Mouse (Mus musculus) neutrophil, adult 83 days (primary cell): ENCODE measurements around the gene Atp5c1. TPM values are rescaled to one million over a fixed set of nuclear protein-coding genes. Genes with fewer than 3 reads are reported as not detected.

Source experiments
- total RNA-seq, 2 experiments: library from RNA; stranded (reverse); gene quantifications; one replicate each; pipeline ENCODE4 v1.2.4; 2023

Atp5c1 gene
- 100 to 1,000 TPM; 115 to 116 TPM for total RNA-seq

GRCm38 (mm10) chr2:10080310-10081010 lies at the start of gene Atp5c1, which contains the start of gene Kin:
Gene Atp5c1 (minus strand): TSS chr2:10080510.
Gene Kin (plus strand): TSS chr2:10080593.

GRCm38 (mm10) chr2:10048461-10048860 lies 31.8 kb downstream of the Atp5c1 start, which contains the start of gene Taf3:
Gene Taf3 (minus strand): TSS chr2:10048596.

Other genes with a start within 250 kb of the Atp5c1 start
- gene 4930412O13Rik, start 199.3 kb downstream of the Atp5c1 start, total RNA-seq, result not detected
- gene 9230102O04Rik, start 191.0 kb downstream of the Atp5c1 start, total RNA-seq, result not detected
- 1 to 10 TPM in 1 of 2 experiments, under 1 TPM in 1; 0.77 to 2.1 TPM for gene Gata3, start 190.5 kb downstream of the Atp5c1 start, total RNA-seq
- 10 to 100 TPM in 1 of 2 experiments, 1 to 10 TPM in 1; 9.5 to 10.2 TPM for gene Taf3, start 31.9 kb downstream of the Atp5c1 start, total RNA-seq
- 10 to 100 TPM; 15.8 to 17.9 TPM for gene Kin, start 83 bp upstream of the Atp5c1 start, total RNA-seq
- gene Itih2, start 50.9 kb upstream of the Atp5c1 start, total RNA-seq, result not detected
- gene Itih5, start 73.1 kb upstream of the Atp5c1 start, total RNA-seq, result 1 to 10 TPM; 6.6 TPM